Mouse (Mus musculus) forebrain, embryonic 16.5 days (tissue): ENCODE results near the gene Csf3. TPM values are rescaled to one million over a fixed set of nuclear protein-coding genes. Genes with fewer than 3 reads are reported as not detected.

Experiments
- ATAC-seq: fragments of 200-750 bp; cut with Nextera tagmentation; 2 replicates; pipeline ENCODE4 v1.8.0; 2017; ENCODE audit warnings: mild to moderate bottlenecking, moderate library complexity
- H3K27ac ChIP-seq: fragments of 300-500 bp; sonication (generic); 2 replicates; pipeline ENCODE4 v1.5.1; 2014; ENCODE audit warnings: low read length, control low read depth
- H3K27me3 ChIP-seq: fragments of 300-500 bp; sonication (generic); replicated peaks from 2 replicates; pipeline ENCODE4 v1.6.1; 2014; ENCODE audit warnings: low read length; ENCODE audit not compliant: control insufficient read depth, insufficient read depth
- H3K36me3 ChIP-seq: fragments of 300-500 bp; sonication (generic); 2 replicates; pipeline ENCODE4 v1.6.1; 2014; ENCODE audit not compliant: control insufficient read depth, insufficient read depth
- H3K4me1 ChIP-seq: fragments of 300-500 bp; sonication (generic); replicated peaks from 2 replicates; pipeline ENCODE4 v1.6.1; 2014; ENCODE audit warnings: low read length; ENCODE audit not compliant: control insufficient read depth, insufficient read depth
- H3K4me2 ChIP-seq: fragments of 300-500 bp; sonication (generic); 2 replicates; pipeline ENCODE4 v1.6.1; 2014; ENCODE audit warnings: mild to moderate bottlenecking, low read length, control low read depth
- H3K4me3 ChIP-seq: fragments of 300-500 bp; sonication (generic); replicated peaks from 2 replicates; pipeline ENCODE4 v1.5.1; 2014; ENCODE audit warnings: mild to moderate bottlenecking, low read length, control low read depth
- H3K9ac ChIP-seq: fragments of 300-500 bp; sonication (generic); replicated peaks from 2 replicates; pipeline ENCODE4 v1.6.1; 2014; ENCODE audit warnings: low read depth, low read length, control low read depth
- H3K9me3 ChIP-seq: fragments of 300-500 bp; sonication (generic); 2 replicates; pipeline ENCODE4 v1.6.1; 2016; ENCODE audit warnings: low read length; ENCODE audit not compliant: control insufficient read depth
- WGBS: fragments of 180-500 bp; shearing (Covaris S2); extraction: QIAGEN DNeasy Blood & Tissue Kit; methylation state at CpG from one replicate; pipeline ENCODE4 v1.1.7; 2014; 5-methylcytosine and 5-hydroxymethylcytosine counted together
- polyA plus RNA-seq: library from polyadenylated mRNA; unstranded; fragments of >200 nt; fragmentation: Nextera tagmentation; extraction: Ambion mirVana; gene quantifications from 2 replicates; pipeline ENCODE4 v1.2.1, GENCODE M21; 2015

Csf3 gene
- polyA plus RNA-seq, 1 experiment from 2014 or later = not detected

GRCm38 (mm10) chr11:98693201-98693600 is 7.9 kb upstream of the Csf3 start:
- H3K4me3 ChIP-seq = no peak overlapping the region
- WGBS = 75% methylated on average over 13 of the region's 13 CpGs
- no peaks in the 10 kb centered on the region for H3K4me1 ChIP-seq
- no peak overlapping the region for H3K9ac ChIP-seq
- no peak for ATAC-seq
- no peak overlapping the region for H3K4me2 ChIP-seq
- H3K27ac ChIP-seq = no peak overlapping the region
- peaks cover 47% of the 10 kb centered on the region for H3K36me3 ChIP-seq
- H3K9me3 ChIP-seq = no peaks in the 10 kb centered on the region
- no peaks in the 10 kb centered on the region for H3K27me3 ChIP-seq

DNA sequence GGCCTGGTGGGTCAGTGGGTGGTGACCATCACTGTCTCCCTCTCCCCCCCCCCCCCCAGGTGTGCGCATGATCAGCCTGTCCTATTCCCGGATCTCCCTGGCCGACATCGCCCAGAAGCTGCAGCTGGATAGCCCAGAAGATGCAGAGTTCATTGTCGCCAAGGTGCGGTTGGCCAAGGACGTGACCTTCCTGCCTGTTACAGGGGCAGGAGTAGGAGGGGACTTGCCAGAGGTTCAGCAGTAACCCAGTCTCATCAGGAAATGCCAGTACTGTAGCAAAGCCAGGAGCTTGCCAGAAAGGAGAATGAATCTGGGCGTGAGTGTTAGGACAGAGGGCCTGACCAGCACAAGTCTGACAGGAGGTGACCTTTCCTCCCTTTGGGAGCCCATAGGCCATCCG is 7.3 kb upstream of the Csf3 start:
- Histone ChIP-seq H3K27me3 (no peaks in the 10 kb centered on the region), H3K4me2 (no peak overlapping the region), H3K4me3 (no peak overlapping the region), H3K9ac (no peak overlapping the region), H3K4me1 (no peaks in the 10 kb centered on the region), H3K27ac (no peak overlapping the region), H3K9me3 (no peaks in the 10 kb centered on the region), H3K36me3 (peaks cover 47% of the 10 kb centered on the region)
- ATAC-seq = no peak
- WGBS = 92% methylated on average over 9 of the region's 9 CpGs

- Histone ChIP-seq H3K36me3 (peaks cover 47% of the 10 kb centered on the region), H3K9ac (no peak overlapping the region), H3K9me3 (no peaks in the 10 kb centered on the region), H3K4me3 (no peak overlapping the region), H3K4me1 (no peaks in the 10 kb centered on the region), H3K27ac (no peak overlapping the region), H3K4me2 (no peak overlapping the region), H3K27me3 (no peaks in the 10 kb centered on the region)
- no peak for ATAC-seq
- WGBS = 78% methylated on average over 9 of the region's 9 CpGs
These were observed 6.8 kb upstream of the Csf3 start for GRCm38 (mm10) chr11:98694301-98694700.

DNA sequence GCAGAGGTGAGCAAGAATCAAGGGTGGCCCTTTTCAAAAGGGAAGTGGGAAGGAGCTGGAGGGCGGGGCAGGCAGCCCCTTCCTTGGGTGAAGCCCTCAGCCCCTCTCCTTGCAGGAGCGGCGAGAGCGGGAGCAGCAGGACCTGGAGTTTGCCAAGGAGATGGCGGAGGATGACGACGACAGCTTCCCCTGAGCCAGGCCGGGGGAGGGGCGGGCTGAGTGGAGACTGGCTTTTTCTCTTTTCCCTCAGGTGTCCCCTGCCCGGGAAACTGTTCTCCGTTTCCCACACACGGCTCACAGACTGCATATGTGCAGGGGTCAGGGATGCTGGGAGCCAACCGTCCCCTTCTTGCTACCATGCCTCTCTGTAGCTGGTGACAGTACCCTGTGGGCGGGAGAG is 5.7 kb upstream of the Csf3 start:
- H3K4me3 ChIP-seq = no peak overlapping the region
- 61% methylated on average over 14 of the region's 14 CpGs for WGBS
- H3K27ac ChIP-seq = no peak overlapping the region
- H3K27me3 ChIP-seq = no peaks in the 10 kb centered on the region
- no peak for ATAC-seq
- no peaks in the 10 kb centered on the region for H3K4me1 ChIP-seq
- no peak overlapping the region for H3K9ac ChIP-seq
- H3K36me3 ChIP-seq = peaks cover 41% of the 10 kb centered on the region
- no peaks in the 10 kb centered on the region for H3K9me3 ChIP-seq
- no peak overlapping the region for H3K4me2 ChIP-seq

GRCm38 (mm10) chr11:98696454-98697216 is 4.4 kb upstream of the Csf3 start:
- no peak for ATAC-seq
- no peak overlapping the region for H3K9ac ChIP-seq
- no peak overlapping the region for H3K27ac ChIP-seq
- H3K4me3 ChIP-seq = no peak overlapping the region
- H3K4me2 ChIP-seq = no peak overlapping the region
- no peaks in the 10 kb centered on the region for H3K9me3 ChIP-seq
- no peaks in the 10 kb centered on the region for H3K27me3 ChIP-seq
- H3K4me1 ChIP-seq = no peaks in the 10 kb centered on the region
- H3K36me3 ChIP-seq = peaks cover 28% of the 10 kb centered on the region
- 84% methylated on average over 14 of the region's 14 CpGs for WGBS

- H3K27ac ChIP-seq = no peak overlapping the region
- peaks cover 26% of the 10 kb centered on the region for H3K36me3 ChIP-seq
- no peak for ATAC-seq
- H3K9ac ChIP-seq = no peak overlapping the region
- 91% methylated on average over 12 of the region's 12 CpGs for WGBS
- H3K9me3 ChIP-seq = no peaks in the 10 kb centered on the region
- no peak overlapping the region for H3K4me3 ChIP-seq
- H3K27me3 ChIP-seq = no peaks in the 10 kb centered on the region
- 0 out of 2 replicates have a peak, but pooled peaks cover under 1% of the 10 kb centered on the region for H3K4me1 ChIP-seq
- H3K4me2 ChIP-seq = no peak overlapping the region
These were observed 3.8 kb upstream of the Csf3 start for GRCm38 (mm10) chr11:98697225-98697624.

DNA sequence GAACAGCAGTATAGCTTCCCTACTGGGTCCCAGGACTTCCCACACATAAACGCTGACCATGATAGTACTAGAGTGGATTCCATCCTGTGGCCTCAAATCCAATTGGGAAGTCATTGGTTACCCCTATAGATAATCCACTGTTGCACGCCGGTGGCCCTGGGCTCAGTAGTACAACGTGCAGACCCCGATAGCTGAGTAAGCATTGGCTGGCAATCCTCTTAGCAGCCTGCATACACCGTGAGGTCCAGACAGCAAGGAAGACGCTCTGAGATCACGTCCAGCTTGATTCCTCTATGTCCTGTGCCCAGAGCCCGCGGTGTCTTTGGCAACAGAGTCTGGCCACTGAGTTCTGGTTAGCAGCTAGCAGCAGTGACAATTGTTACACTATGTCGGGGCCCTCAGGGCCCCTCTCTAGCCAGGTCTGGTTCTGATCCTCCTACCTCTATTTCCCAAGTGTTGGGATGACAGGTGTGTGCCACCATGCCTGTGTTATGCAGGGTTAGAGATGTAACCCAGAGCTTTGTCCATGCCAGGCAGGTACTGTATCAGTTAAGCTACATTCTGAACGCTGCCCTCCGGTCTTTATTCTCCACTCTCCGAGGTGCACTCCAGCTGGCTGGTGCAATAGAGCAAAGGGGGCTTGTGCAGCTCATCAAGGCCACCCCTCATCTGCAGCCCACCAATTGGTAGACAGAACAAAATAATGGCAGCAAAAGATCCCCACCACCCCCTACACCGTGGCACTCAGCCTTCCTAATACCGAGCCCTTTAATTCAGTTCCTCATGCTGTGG is 2.0 kb upstream of the Csf3 start:
- peaks cover 13% of the 10 kb centered on the region for H3K36me3 ChIP-seq
- no peak overlapping the region for H3K9ac ChIP-seq
- 85% methylated on average over 16 of the region's 16 CpGs for WGBS
- no peaks in the 10 kb centered on the region for H3K27me3 ChIP-seq
- H3K4me3 ChIP-seq = no peak overlapping the region
- H3K4me1 ChIP-seq = 0 out of 2 replicates have a peak, but pooled peaks cover 2% of the 10 kb centered on the region
- H3K9me3 ChIP-seq = no peaks in the 10 kb centered on the region
- no peak overlapping the region for H3K4me2 ChIP-seq
- no peak overlapping the region for H3K27ac ChIP-seq
- no peak for ATAC-seq

DNA sequence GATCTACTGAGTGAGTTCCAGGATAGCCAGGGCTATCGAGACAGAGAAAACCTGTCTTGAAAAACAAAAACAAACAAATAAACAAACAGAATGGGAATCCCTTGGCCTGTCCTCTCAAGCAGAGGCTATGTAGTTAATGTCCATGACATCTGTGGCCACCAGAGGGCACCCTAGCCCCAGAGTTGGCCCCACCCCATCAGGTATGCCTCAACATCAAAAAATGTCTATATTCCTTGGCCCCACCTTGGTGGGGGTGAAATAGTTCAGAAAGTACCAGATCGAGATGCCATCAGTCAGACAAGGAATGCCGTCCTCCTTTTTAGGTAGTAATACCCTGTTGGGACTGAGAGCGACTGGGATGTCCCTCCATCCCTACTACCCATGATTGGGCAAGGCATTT is 1.2 kb upstream of the Csf3 start:
- H3K36me3 ChIP-seq = peaks cover 7% of the 10 kb centered on the region; the same call in 1 of the 2 replicates
- no peaks in the 10 kb centered on the region for H3K9me3 ChIP-seq
- no peak overlapping the region for H3K4me2 ChIP-seq
- H3K4me1 ChIP-seq = 0 out of 2 replicates have a peak, but pooled peaks cover 2% of the 10 kb centered on the region
- H3K27ac ChIP-seq = no peak overlapping the region
- H3K27me3 ChIP-seq = no peaks in the 10 kb centered on the region
- H3K4me3 ChIP-seq = no peak overlapping the region
- WGBS = 38% methylated on average over 4 of the region's 4 CpGs
- ATAC-seq = peak; percentile 64; the same call in 1 of the 2 replicates
- H3K9ac ChIP-seq = no peak overlapping the region

DNA sequence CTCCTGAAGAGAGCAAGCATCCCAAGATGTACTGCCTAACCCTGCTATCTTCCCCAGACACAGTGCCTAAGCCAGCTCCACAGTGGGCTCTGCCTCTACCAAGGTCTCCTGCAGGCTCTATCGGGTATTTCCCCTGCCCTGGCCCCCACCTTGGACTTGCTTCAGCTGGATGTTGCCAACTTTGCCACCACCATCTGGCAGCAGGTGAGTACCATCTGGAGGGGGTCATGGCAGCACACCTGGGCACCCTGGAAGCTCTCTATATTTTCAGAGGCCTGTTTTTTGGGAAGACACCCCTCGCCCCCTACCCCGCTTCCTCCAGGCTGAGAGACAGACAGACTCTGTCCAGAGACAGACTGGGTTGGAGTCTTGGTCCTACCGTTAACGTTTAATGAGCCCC is 1.3 kb downstream of the Csf3 start:
- no peak overlapping the region for H3K27ac ChIP-seq
- no peak overlapping the region for H3K4me2 ChIP-seq
- 0 out of 2 replicates have a peak, but pooled peaks cover 2% of the 10 kb centered on the region for H3K4me1 ChIP-seq
- ATAC-seq = no peak
- no peaks in the 10 kb centered on the region for H3K9me3 ChIP-seq
- WGBS = 74% methylated on average over 5 of the region's 5 CpGs
- H3K9ac ChIP-seq = no peak overlapping the region
- H3K27me3 ChIP-seq = no peaks in the 10 kb centered on the region
- H3K4me3 ChIP-seq = no peak overlapping the region
- H3K36me3 ChIP-seq = 0 out of 2 replicates have a peak, but pooled peaks cover 12% of the 10 kb centered on the region
